Mouse (Mus musculus) small intestine, adult 2 months (tissue): ENCODE measurements at regions not wholly inside any gene's neighbourhood (a gene's known extent, or its start where the extent isn't known, plus 50 kb on each side); places are given as distances from the start of the nearest gene placed in this dataset.

Experiments used
- H3K27ac ChIP-seq: fragments of 200-500 bp; 2 replicates; pipeline ENCODE4 v1.5.1; 2012; ENCODE audit warnings: low read depth, low read length, control low read depth, inconsistent platforms; ENCODE audit not compliant: insufficient read depth
- H3K27me3 ChIP-seq: fragments of 200-500 bp; 2 replicates; pipeline ENCODE4 v1.6.1; 2012; ENCODE audit warnings: mild to moderate bottlenecking, moderate library complexity, low read length, inconsistent platforms; ENCODE audit not compliant: control insufficient read depth, insufficient read depth
- H3K36me3 ChIP-seq: fragments of 200-500 bp; 2 replicates; pipeline ENCODE4 v1.6.1; 2012; ENCODE audit warnings: mild to moderate bottlenecking, low read length, control low read depth, inconsistent platforms; ENCODE audit not compliant: control insufficient read depth, insufficient read depth
- H3K4me1 ChIP-seq: fragments of 200-500 bp; 2 replicates; pipeline ENCODE4 v1.6.1; 2012; ENCODE audit warnings: low read length, inconsistent platforms, mixed read lengths; ENCODE audit not compliant: control insufficient read depth, insufficient read depth, insufficient read length
- H3K4me3 ChIP-seq: fragments of 200-500 bp; 2 replicates; pipeline ENCODE4 v1.5.1; 2012; ENCODE audit warnings: low read depth, mild to moderate bottlenecking, control low read depth, inconsistent platforms, low read length, moderate library complexity
- CTCF ChIP-seq: fragments of 200-500 bp; IDR thresholded peaks from 2 replicates; pipeline ENCODE4 v1.5.1; 2012; ENCODE audit warnings: low read depth, mild to moderate bottlenecking, control low read depth, inconsistent platforms, low read length, moderate library complexity, mixed read lengths; ENCODE audit not compliant: insufficient replicate concordance, insufficient read length; ENCODE audit errors: extremely low read depth
- POLR2A ChIP-seq: fragments of 200-500 bp; IDR thresholded peaks from 2 replicates; pipeline ENCODE4 v1.6.1; 2012; ENCODE audit warnings: low read depth, mild to moderate bottlenecking, control low read depth, inconsistent platforms, low read length, moderate library complexity
- WGBS: fragments of 180-500 bp; shearing (Covaris S2); methylation state at CpG from one replicate; pipeline ENCODE4 v1.1.7; 2018; 5-methylcytosine and 5-hydroxymethylcytosine counted together

GRCm38 (mm10) chr6:35388827-35389226 lies 62.9 kb upstream of the Fam180a start:
- Histone ChIP-seq H3K27ac (no peak overlapping the region), H3K27me3 (no peaks in the 10 kb centered on the region), H3K4me1 (no peaks in the 10 kb centered on the region), H3K4me3 (no peak overlapping the region), H3K36me3 (no peaks in the 10 kb centered on the region)
- WGBS = 37% methylated on average over 3 of the region's 3 CpGs
- TF ChIP-seq CTCF (no peak), POLR2A (no peak)

GRCm38 (mm10) chr6:35381536-35381935 lies 55.6 kb upstream of the Fam180a start:
- Histone ChIP-seq H3K27ac (no peak overlapping the region), H3K4me3 (no peak overlapping the region), H3K36me3 (no peaks in the 10 kb centered on the region), H3K4me1 (no peaks in the 10 kb centered on the region), H3K27me3 (no peaks in the 10 kb centered on the region)
- TF ChIP-seq CTCF (no peak), POLR2A (no peak)
- 78% methylated on average over 3 of the region's 3 CpGs for WGBS

GRCm38 (mm10) chr6:35380721-35381466 lies 55.0 kb upstream of the Fam180a start:
- no peak for TF ChIP-seq POLR2A
- peak; percentile 74 for TF ChIP-seq CTCF
- Histone ChIP-seq H3K36me3 (no peaks in the 10 kb centered on the region), H3K27ac (no peak overlapping the region), H3K4me1 (no peaks in the 10 kb centered on the region), H3K4me3 (peak overlapping the region; percentile 23; the same call in 1 of the 2 replicates), H3K27me3 (no peaks in the 10 kb centered on the region)
- 20% methylated on average over 11 of the region's 11 CpGs for whole genome bisulfite sequencing

GRCm38 (mm10) chr6:35379890-35380289 lies 53.9 kb upstream of the Fam180a start:
- Histone ChIP-seq H3K4me3 (peak overlapping the region; percentile 7; the same call in 1 of the 2 replicates), H3K36me3 (no peaks in the 10 kb centered on the region)

GRCm38 (mm10) chr6:35378851-35379250 lies 52.9 kb upstream of the Fam180a start:
- Histone ChIP-seq H3K4me3 (no peak overlapping the region), H3K27me3 (no peaks in the 10 kb centered on the region), H3K36me3 (no peaks in the 10 kb centered on the region), H3K27ac (no peak overlapping the region), H3K4me1 (no peaks in the 10 kb centered on the region)
- no peak for TF ChIP-seq POLR2A
- TF ChIP-seq CTCF = no peak
- 94% methylated on average over 6 of the region's 6 CpGs for whole genome bisulfite sequencing

More at GRCm38 (mm10) chr6:35379890-35380289, 53.9 kb upstream of the Fam180a start:
- H3K27me3 ChIP-seq = no peaks in the 10 kb centered on the region
- 13% methylated on average over 8 of the region's 8 CpGs for WGBS
- H3K4me1 ChIP-seq = no peaks in the 10 kb centered on the region
- H3K27ac ChIP-seq = no peak overlapping the region
- TF ChIP-seq CTCF = peak; percentile 100
- no peak for TF ChIP-seq POLR2A

- TF ChIP-seq POLR2A (no peak), CTCF (no peak)
- Histone ChIP-seq H3K4me1 (no peaks in the 10 kb centered on the region), H3K36me3 (no peaks in the 10 kb centered on the region), H3K4me3 (no peak overlapping the region), H3K27ac (no peak overlapping the region), H3K27me3 (no peaks in the 10 kb centered on the region)
- 88% methylated on average over 3 of the region's 3 CpGs for WGBS
Measured at GRCm38 (mm10) chr6:35377535-35377934, 51.6 kb upstream of the Fam180a start.

GRCm38 (mm10) chr6:35376526-35376925 lies 50.6 kb upstream of the Fam180a start:
- 76% methylated on average over 9 of the region's 9 CpGs for WGBS
- Histone ChIP-seq H3K4me1 (no peaks in the 10 kb centered on the region), H3K36me3 (no peaks in the 10 kb centered on the region), H3K27ac (no peak overlapping the region), H3K4me3 (no peak overlapping the region), H3K27me3 (no peaks in the 10 kb centered on the region)
- TF ChIP-seq CTCF (no peak), POLR2A (no peak)
